Mouse (Mus musculus) adrenal gland, postnatal 4 days (tissue): ENCODE results near the gene Cap1. TPM values are rescaled to one million over a fixed set of nuclear protein-coding genes. Genes with fewer than 3 reads are reported as not detected.

ENCODE experiments used
- DNase-seq, 2 experiments: peaks; one replicate each; pipeline ENCODE4 v3.0.0; 2021 to 2022; ENCODE audit warnings: low spot score in 2 of 2, mixed read lengths in 2 of 2
- total RNA-seq, 2 experiments: library from RNA; stranded (reverse); gene quantifications; 2 replicates each; pipeline ENCODE4 v1.2.3; 2021

Gene Cap1
- total RNA-seq, 2 experiments from 2014 or later: 138 to 147 TPM

GRCm38 (mm10) chr4:122890881-122891481, 5.1 kb upstream of the Cap1 start:
- DNase-seq: no peak

GRCm38 (mm10) chr4:122887336-122887735, 1.5 kb upstream of the Cap1 start:
- DNase-seq: no peak

GRCm38 (mm10) chr4:122886579-122887254, 861 bp upstream of the Cap1 start:
- DNase-seq: no peak

- DNase-seq: no peak
These were observed 1.1 kb downstream of the Cap1 start for GRCm38 (mm10) chr4:122884481-122885340.

GRCm38 (mm10) chr4:122884051-122884450, 1.8 kb downstream of the Cap1 start:
- no peak for DNase-seq

- no peak for DNase-seq
These were observed 2.6 kb downstream of the Cap1 start for GRCm38 (mm10) chr4:122883294-122883693.

GRCm38 (mm10) chr4:122882544-122882943, 3.3 kb downstream of the Cap1 start:
- no peak for DNase-seq

- no peak for DNase-seq
These were observed 7.4 kb downstream of the Cap1 start for GRCm38 (mm10) chr4:122878333-122879070.

GRCm38 (mm10) chr4:122873512-122873911, 12.3 kb downstream of the Cap1 start:
- DNase-seq: no peak

- DNase-seq: no peak
These were observed 12.9 kb downstream of the Cap1 start for GRCm38 (mm10) chr4:122873003-122873402.

- no peak for DNase-seq
These were observed 13.9 kb downstream of the Cap1 start for GRCm38 (mm10) chr4:122871989-122872388.

GRCm38 (mm10) chr4:122871269-122871668, 14.6 kb downstream of the Cap1 start:
- DNase-seq: no peak

- no peak for DNase-seq
These were observed 15.1 kb downstream of the Cap1 start for GRCm38 (mm10) chr4:122870741-122871140.

GRCm38 (mm10) chr4:122870027-122870426, 15.8 kb downstream of the Cap1 start:
- DNase-seq: no peak

- no peak for DNase-seq
These were observed 17.8 kb downstream of the Cap1 start for GRCm38 (mm10) chr4:122868041-122868440.

- no peak for DNase-seq
These were observed 24.0 kb downstream of the Cap1 start for GRCm38 (mm10) chr4:122861836-122862235.

GRCm38 (mm10) chr4:122859096-122859674, 26.7 kb downstream of the Cap1 start:
- DNase-seq: no peak

GRCm38 (mm10) chr4:122857909-122858308, 27.9 kb downstream of the Cap1 start:
- DNase-seq: no peak

GRCm38 (mm10) chr4:122854770-122855169, 31.1 kb downstream of the Cap1 start:
- DNase-seq: no peak

- DNase-seq: no peak
These were observed 32.2 kb downstream of the Cap1 start for GRCm38 (mm10) chr4:122853691-122854090.

- no peak for DNase-seq
These were observed 34.3 kb downstream of the Cap1 start for GRCm38 (mm10) chr4:122851535-122851934.
